ENCODE assay signal across 7 mouse cellular contexts in genomic region chr9:50616766-50617603, GRCm38 (mm10). TPM values are rescaled to one million over a fixed set of nuclear protein-coding genes. Genes with fewer than 3 reads are reported as not detected.
DNase-seq lines count a peak whose midpoint lies in the region; ATAC-seq lines count a peak whose summit lies in the region.

TSS of gene Pih1d2 (plus strand) at chr9:50617321.
TSS of gene Nkapd1 (minus strand) at chr9:50617464.

- peaks cover 34% of the 10 kb centered on the region for H3K36me3 ChIP-seq in embryonic facial prominence, embryonic 10.5 days (replicated peaks)
- H3K36me3 ChIP-seq in limb, embryonic 11.5 days (ENCODE audit: control insufficient read depth, insufficient read depth, low read length): peaks cover 16% of the 10 kb centered on the region
- H3K36me3 ChIP-seq in midbrain, embryonic 14.5 days (ENCODE audit: control insufficient read depth, insufficient read depth, low read length): peaks cover 24% of the 10 kb centered on the region

- peak within 1 kb of the TSS; percentile 83 for H3K9ac ChIP-seq in limb, embryonic 11.5 days (ENCODE audit: low read length)
- H3K9ac ChIP-seq in midbrain, embryonic 14.5 days (replicated peaks; ENCODE audit: low read length): peak within 1 kb of the TSS; percentile 76

- WGBS in embryonic facial prominence, embryonic 10.5 days: under 1% methylated on average over 81 of the region's 81 CpGs
- WGBS in limb, embryonic 11.5 days: under 1% methylated on average over 81 of the region's 81 CpGs
- under 1% methylated on average over 81 of the region's 81 CpGs for WGBS in midbrain, embryonic 14.5 days

- H3K9me3 ChIP-seq in embryonic facial prominence, embryonic 10.5 days: no peaks in the 10 kb centered on the region
- H3K9me3 ChIP-seq in limb, embryonic 11.5 days (ENCODE audit: control insufficient read depth, low read length): no peaks in the 10 kb centered on the region
- H3K9me3 ChIP-seq in midbrain, embryonic 14.5 days (ENCODE audit: control insufficient read depth, low read length): no peaks in the 10 kb centered on the region

- H3K27ac ChIP-seq in embryonic facial prominence, embryonic 10.5 days (replicated peaks): peak within 1 kb of the TSS; percentile 95
- H3K27ac ChIP-seq in limb, embryonic 11.5 days (replicated peaks; ENCODE audit: low read depth, low read length): peak within 1 kb of the TSS; percentile 78
- H3K27ac ChIP-seq in midbrain, embryonic 14.5 days (replicated peaks; ENCODE audit: low read depth, low read length): peak within 1 kb of the TSS; percentile 90

- H3K4me2 ChIP-seq in limb, embryonic 11.5 days (ENCODE audit: low read depth, severe bottlenecking): peak within 1 kb of the TSS; percentile 60
- H3K4me2 ChIP-seq in midbrain, embryonic 14.5 days (ENCODE audit: low read length): peak within 1 kb of the TSS; percentile 84

- peaks cover 8% of the 10 kb centered on the region for H3K4me1 ChIP-seq in embryonic facial prominence, embryonic 10.5 days
- H3K4me1 ChIP-seq in limb, embryonic 11.5 days (ENCODE audit: control insufficient read depth, insufficient read depth, low read length): peaks cover 3% of the 10 kb centered on the region; the same call in 1 of the 2 replicates
- peaks cover 10% of the 10 kb centered on the region for H3K4me1 ChIP-seq in midbrain, embryonic 14.5 days (ENCODE audit: control insufficient read depth, insufficient read depth, low read length)

- peak; percentile 93 for ATAC-seq in granulocyte monocyte progenitor cell, adult 5-6 weeks (replicated peaks; ENCODE audit: poor library complexity, severe bottlenecking)
- peak; percentile 90 for ATAC-seq in limb, embryonic 11.5 days (ENCODE audit: insufficient number of reproducible peaks, low FRiP score, low TSS enrichment, low read depth)
- ATAC-seq in midbrain, embryonic 14.5 days (ENCODE audit: low FRiP score, low TSS enrichment): peak; percentile 93

- peak within 1 kb of the TSS; percentile 100 for H3K4me3 ChIP-seq in embryonic facial prominence, embryonic 10.5 days
- H3K4me3 ChIP-seq in limb, embryonic 11.5 days (ENCODE audit: low read depth, low read length): peak within 1 kb of the TSS; percentile 90
- H3K4me3 ChIP-seq in midbrain, embryonic 14.5 days (replicated peaks; ENCODE audit: low read depth, low read length): peak within 1 kb of the TSS; percentile 68

- no peaks in the 10 kb centered on the region for H3K27me3 ChIP-seq in embryonic facial prominence, embryonic 10.5 days (replicated peaks; ENCODE audit: low read depth, poor library complexity, severe bottlenecking)
- no peaks in the 10 kb centered on the region for H3K27me3 ChIP-seq in limb, embryonic 11.5 days (ENCODE audit: control insufficient read depth, insufficient read depth, low read length)
- no peaks in the 10 kb centered on the region for H3K27me3 ChIP-seq in midbrain, embryonic 14.5 days (ENCODE audit: control insufficient read depth, insufficient read depth, low read length)

- peak; percentile 95 for DNase-seq in adrenal gland, postnatal 10 days
- DNase-seq in embryonic facial prominence, embryonic 10.5 days (ENCODE audit: low spot score): peak; percentile 88
- DNase-seq in kidney, adult 11 months: peak; percentile 88
- DNase-seq in limb, embryonic 11.5 days (ENCODE audit: low spot score): peak; percentile 94
- DNase-seq in midbrain, embryonic 14.5 days: peak; percentile 95
- peak; percentile 74 to 87 for DNase-seq in spleen, adult 18-20 months

RNA-seq across cellular contexts. Expression of gene Pih1d2, which starts in this region (rescaled TPM):
- 1 to 10 TPM; 1.1 to 1.8 TPM for total RNA-seq in adrenal gland, postnatal 10 days (2021)
- 7.4 and 7.7 TPM in 2 replicates for polyA plus RNA-seq in embryonic facial prominence, embryonic 10.5 days (2016; fragmentation: Nextera tagmentation; extraction: Ambion mirVana)
- total RNA-seq in granulocyte monocyte progenitor cell, adult 5-6 weeks (2014; fragmentation: Nextera tagmentation): 0.41 and 1.5 TPM in 2 replicates
- total RNA-seq in granulocyte monocyte progenitor cell, adult 5-6 weeks (2017): 0.41 and 7.5 TPM in 2 replicates
- polyA plus RNA-seq in limb, embryonic 11.5 days (2014; fragmentation: Nextera tagmentation; extraction: Ambion mirVana): 5.0 and 5.6 TPM in 2 replicates
- polyA plus RNA-seq in midbrain, embryonic 14.5 days (2014; fragmentation: Nextera tagmentation; extraction: Ambion mirVana): 2.9 and 4.9 TPM in 2 replicates

RNA-seq across cellular contexts. Expression of gene Nkapd1, which starts in this region (rescaled TPM):
- total RNA-seq in adrenal gland, postnatal 10 days (2021): 10 to 100 TPM; 20.6 to 24.6 TPM
- 22.4 and 23.3 TPM in 2 replicates for polyA plus RNA-seq in embryonic facial prominence, embryonic 10.5 days (2016; fragmentation: Nextera tagmentation; extraction: Ambion mirVana)
- 26.3 and 29.6 TPM in 2 replicates for total RNA-seq in granulocyte monocyte progenitor cell, adult 5-6 weeks (2014; fragmentation: Nextera tagmentation)
- total RNA-seq in granulocyte monocyte progenitor cell, adult 5-6 weeks (2017): 36.4 and 43.9 TPM in 2 replicates
- 29.7 and 32.3 TPM in 2 replicates for polyA plus RNA-seq in limb, embryonic 11.5 days (2014; fragmentation: Nextera tagmentation; extraction: Ambion mirVana)
- polyA plus RNA-seq in midbrain, embryonic 14.5 days (2014; fragmentation: Nextera tagmentation; extraction: Ambion mirVana): 24.2 and 25.6 TPM in 2 replicates

Comparison
In these comparisons a context has a peak if more than half of its experiments do, and no peak if none do; other contexts are left out.
1. Peak in every context shown above with its lines: DNase-seq, ATAC-seq, H3K4me3 ChIP-seq and H3K27ac ChIP-seq.